Mouse (Mus musculus) lung, adult 2 months (tissue): ENCODE results near the gene Cox7b.

Experiments
- CTCF ChIP-seq: fragments of 200-500 bp; IDR thresholded peaks from 2 replicates; pipeline ENCODE4 v1.5.1; 2011; ENCODE audit warnings: mild to moderate bottlenecking, low read length, control low read depth; ENCODE audit not compliant: insufficient read depth
- POLR2A ChIP-seq: fragments of 200-500 bp; IDR thresholded peaks from 2 replicates; pipeline ENCODE4 v1.6.1; 2011; ENCODE audit warnings: low read depth, mild to moderate bottlenecking, control low read depth, low read length, borderline replicate concordance; ENCODE audit errors: extremely low read depth

GRCm38 (mm10) chrX:106037185-106037752 is 21.8 kb downstream of the Cox7b start:
- no peak for TF ChIP-seq CTCF
- TF ChIP-seq POLR2A: no peak
